Comparison of ENCODE assay signal across 17 mouse cellular contexts in genomic region chr17:13052124-13052813, GRCm38 (mm10). TPM values are rescaled to one million over a fixed set of nuclear protein-coding genes. Genes with fewer than 3 reads are reported as not detected.
DNase-seq lines count a peak whose midpoint lies in the region; ATAC-seq and TF ChIP-seq lines count a peak whose summit lies in the region.
"Not testable (repeated sequence)": the region's sequence is repeated elsewhere in the genome, so short reads cannot be mapped to it uniquely, and the experiment has no call there.
"Had no signal": no experiment of that assay in that cellular context is flagged by ENCODE, and none has a peak within 500 bp of the region (broad histone marks: within the 10 kb centered on the region; RNA-seq: fewer than 3 reads in every experiment).

TSS of gene Gpr31b (minus strand) at chr17:13052296.

- not testable (repeated sequence) for DNase-seq in CH12.LX (ENCODE audit: extremely low read depth); stomach, postnatal 0 days (ENCODE audit: low spot score)
- DNase-seq in heart, adult 9 months (ENCODE audit: low spot score in 2 of 2), result peak; percentile 9 to 52

- WGBS in limb, embryonic 15.5 days, result 79% methylated on average over 2 of the region's 8 CpGs
- WGBS in lung, embryonic 16.5 days, result no CpG with 5 or more reads among the region's 8 CpGs
- WGBS in stomach, postnatal 0 days, result no CpG with 5 or more reads among the region's 8 CpGs

- not testable (repeated sequence) for H3K36me3 ChIP-seq in CH12.LX (replicated peaks in 1 of 2; ENCODE audit: control insufficient read depth in 1 of 2, insufficient read depth in 1 of 2, low read length in 1 of 2); limb, embryonic 15.5 days; lung, embryonic 16.5 days (ENCODE audit: control insufficient read depth, insufficient read depth, low read length); stomach, postnatal 0 days (ENCODE audit: control insufficient read depth, insufficient read depth, low read length)

- H3K27ac ChIP-seq in CH12.LX (ENCODE audit: insufficient read depth, low read depth), result peak within 1 kb of the TSS; percentile 71
- not testable (repeated sequence) for H3K27ac ChIP-seq in limb, embryonic 15.5 days; lung, embryonic 16.5 days (ENCODE audit: low read length); stomach, postnatal 0 days (replicated peaks)

- H3K27me3 ChIP-seq in CH12.LX (replicated peaks); limb, embryonic 15.5 days; lung, embryonic 16.5 days (ENCODE audit: control insufficient read depth, insufficient read depth, low read depth, low read length); stomach, postnatal 0 days (ENCODE audit: control insufficient read depth, insufficient read depth, low read length): not testable (repeated sequence)

- H3K9ac ChIP-seq in CH12.LX (ENCODE audit: insufficient read depth, low read depth); limb, embryonic 15.5 days; lung, embryonic 16.5 days (ENCODE audit: low read length); stomach, postnatal 0 days (ENCODE audit: low read length): not testable (repeated sequence)

- H3K4me3 ChIP-seq in CH12.LX (replicated peaks in 1 of 3; ENCODE audit: low read depth in 2 of 3, low read length in 2 of 3, poor library complexity in 1 of 3); limb, embryonic 15.5 days; lung, embryonic 16.5 days (ENCODE audit: low read length); stomach, postnatal 0 days (ENCODE audit: low read depth, low read length): not testable (repeated sequence)

- dilution Hi-C loops in CH12.LX (cut with MboI; ENCODE audit: extremely low pct_ligation_motif_present, extremely low pct_unique_long_range_greater_than_20kb, low sequenced_read_pairs), result not testable (repeated sequence)

- in situ Hi-C loops in CH12.LX (cut with MboI; ENCODE audit: low pct_ligation_motif_present, low pct_unique_long_range_greater_than_20kb, low sequenced_read_pairs), result not testable (repeated sequence)

- TF ChIP-seq POLR2A in CH12.LX (IDR thresholded peaks at IDR 0.05; ENCODE audit: low read depth, low read length), result not testable (repeated sequence)

- not testable (repeated sequence) for H3K9me3 ChIP-seq in CH12.LX (replicated peaks; ENCODE audit: low read length); limb, embryonic 15.5 days; lung, embryonic 16.5 days (ENCODE audit: control insufficient read depth, low read length); stomach, postnatal 0 days (ENCODE audit: control insufficient read depth, low read length)

- H3K4me1 ChIP-seq in CH12.LX (ENCODE audit: control insufficient read depth in 1 of 2, insufficient read depth in 2 of 2); limb, embryonic 15.5 days; lung, embryonic 16.5 days (replicated peaks; ENCODE audit: control insufficient read depth, insufficient read depth, low read length); stomach, postnatal 0 days (replicated peaks; ENCODE audit: control insufficient read depth, insufficient read depth): not testable (repeated sequence)

- H3K4me2 ChIP-seq in CH12.LX (ENCODE audit: insufficient read depth, low read depth, poor library complexity, severe bottlenecking); limb, embryonic 15.5 days; lung, embryonic 16.5 days (ENCODE audit: low read depth, low read length); stomach, postnatal 0 days (replicated peaks; ENCODE audit: low read depth): not testable (repeated sequence)

- TF ChIP-seq EP300 in CH12.LX (IDR thresholded peaks at IDR 0.05; ENCODE audit: low read length); stomach, postnatal 0 days (optimal IDR thresholded peaks at IDR 0.05): not testable (repeated sequence)

- not testable (repeated sequence) for H3K79me2 ChIP-seq in CH12.LX (replicated peaks; ENCODE audit: control insufficient read depth, extremely low read depth, insufficient read depth, poor library complexity, severe bottlenecking)

- not testable (repeated sequence) for TF ChIP-seq CTCF in CH12.LX (conservative IDR thresholded peaks at IDR 0.05 in 1 of 2, IDR thresholded peaks at IDR 0.05 in 1 of 2; ENCODE audit: low read depth in 2 of 2, low read length in 2 of 2); stomach, postnatal 0 days (IDR thresholded peaks at IDR 0.05; ENCODE audit: low read depth)

- not testable (repeated sequence) for TF ChIP-seq RAD21 in CH12.LX (IDR thresholded peaks at IDR 0.05; ENCODE audit: low read depth, low read length)

- ATAC-seq in granulocyte monocyte progenitor cell, adult 5-6 weeks (replicated peaks; ENCODE audit: poor library complexity, severe bottlenecking), result peak; percentile 75
- peak; percentile 63 to 67 for ATAC-seq in hematopoietic stem cell, adult 5-6 weeks (replicated peaks in 1 of 2; ENCODE audit: insufficient read depth in 1 of 2, low FRiP score in 2 of 2, low TSS enrichment in 1 of 2, low read depth in 1 of 2, poor library complexity in 2 of 2, severe bottlenecking in 2 of 2)
- 0 out of 2 replicates have a peak, but pooled peaks have one; percentile 36 for ATAC-seq in limb, embryonic 15.5 days (ENCODE audit: insufficient number of reproducible peaks, low FRiP score, low TSS enrichment, low read depth)
- ATAC-seq in lung, embryonic 16.5 days (ENCODE audit: low read depth), result peak; percentile 67; the same call in 1 of the 2 replicates
- peak; percentile 74 for ATAC-seq in megakaryocyte progenitor cell, adult 5-6 weeks (replicated peaks; ENCODE audit: poor library complexity)
- peak; percentile 31; the same call in 1 of the 2 replicates for ATAC-seq in stomach, postnatal 0 days (ENCODE audit: low FRiP score, low TSS enrichment)

RNA-seq across cellular contexts. Expression of gene Gpr31b, which starts in this region (rescaled TPM):
- total RNA-seq in CH12.LX (2012; rRNA removed), result 5.6 and 6.1 TPM in 2 replicates
- 3.2 and 3.3 TPM in 2 replicates for total RNA-seq in CH12.LX (2014; rRNA removed)
- 7.8 and 8.0 TPM in 2 replicates for polyA plus RNA-seq in CH12.LX (2012; ENCODE audit: insufficient read length, low read depth)
- not detected in 2 replicates for total RNA-seq in granulocyte monocyte progenitor cell, adult 5-6 weeks (2014; fragmentation: Nextera tagmentation)
- total RNA-seq in granulocyte monocyte progenitor cell, adult 5-6 weeks (2017), result 0.21 and 1.6 TPM in 2 replicates
- not detected in 2 replicates for total RNA-seq in hematopoietic stem cell, adult 5-6 weeks (2017)
- 0.22 TPM in 1 of 2 replicates, not detected in the other for polyA plus RNA-seq in limb, embryonic 15.5 days (2015; fragmentation: Nextera tagmentation; extraction: Ambion mirVana)
- polyA plus RNA-seq in lung, embryonic 16.5 days (2015; fragmentation: Nextera tagmentation; extraction: Ambion mirVana), result not detected in 2 replicates
- 0.91 TPM in 1 of 2 replicates, not detected in the other for total RNA-seq in megakaryocyte progenitor cell, adult 5-6 weeks (2015)
- total RNA-seq in megakaryocyte progenitor cell, adult 5-6 weeks (2017), result 0.41 TPM in 1 of 2 replicates, not detected in the other
- 0.12 TPM in 1 of 2 replicates, not detected in the other for polyA plus RNA-seq in stomach, postnatal 0 days (2015; fragmentation: Nextera tagmentation; extraction: Ambion mirVana)
- total RNA-seq: adrenal gland, postnatal 10 days; gastrocnemius, adult 18-20 months; gastrocnemius, postnatal 14 days had no signal
- polyA plus RNA-seq: CD4-positive, CD25-positive, alpha-beta regulatory T cell, adult 4 months; cortical plate, adult 2 months; embryonic facial prominence, embryonic 12.5 days; heart, embryonic 13.5 days; hindbrain, embryonic 10.5 days; intestine, embryonic 14.5 days had no signal

Comparison
In these comparisons a context has a peak if more than half of its experiments do, and no peak if none do; other contexts are left out.
1. Peak in ATAC-seq in hematopoietic stem cell, adult 5-6 weeks; RNA of the gene not detected or under 1 TPM.
2. Peak in ATAC-seq in limb, embryonic 15.5 days; RNA of the gene not detected or under 1 TPM.
3. Peak in ATAC-seq in lung, embryonic 16.5 days; RNA of the gene not detected or under 1 TPM.
4. Peak in ATAC-seq in megakaryocyte progenitor cell, adult 5-6 weeks; RNA of the gene not detected or under 1 TPM.
5. Peak in ATAC-seq in stomach, postnatal 0 days; RNA of the gene not detected or under 1 TPM.